Mouse (Mus musculus): ENCODE data around the gene Vmn2r110. TPM values are rescaled to one million over a fixed set of nuclear protein-coding genes. Genes with fewer than 3 reads are reported as not detected.

The Vmn2r110 gene
- 0.01 and 0.03 TPM in 2 replicates for polyA plus RNA-seq (2015; fragmentation: Nextera tagmentation; extraction: Ambion mirVana)

DNA sequence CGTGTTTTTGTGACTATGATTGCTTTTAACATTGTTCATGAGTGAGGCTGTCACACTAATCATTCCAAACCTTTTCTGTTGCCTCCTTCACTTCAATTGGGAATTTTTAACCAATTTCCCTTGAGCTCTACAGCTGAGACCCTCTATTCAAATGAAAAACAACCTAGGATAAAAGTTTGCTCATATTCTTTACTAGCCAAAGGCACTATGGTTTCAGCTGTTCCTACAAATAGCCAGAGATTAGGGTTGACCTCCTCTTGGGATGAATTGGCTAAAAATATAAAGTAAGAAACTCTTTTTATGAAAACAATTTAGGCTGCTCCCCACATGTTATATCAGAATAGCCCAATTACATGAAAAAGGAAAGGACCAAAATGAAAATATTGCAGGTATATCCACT lies at the start of gene Vmn2r110:
Gene Vmn2r110 (minus strand): TSS at position 101 of the 400 bp plus-strand sequence.
- no peak for ATAC-seq (replicated peaks; ENCODE audit: low FRiP score)
- no peak within 1 kb of the TSS for H3K4me2 ChIP-seq
- H3K36me3 ChIP-seq = no peaks in the 10 kb centered on the region
- no peak within 1 kb of the TSS for H3K27ac ChIP-seq
- no peaks in the 10 kb centered on the region for H3K27me3 ChIP-seq
- WGBS = 47% methylated on average over 1 of the region's 1 CpGs
- H3K4me3 ChIP-seq (replicated peaks) = no peak within 1 kb of the TSS
- H3K4me1 ChIP-seq = no peaks in the 10 kb centered on the region
- H3K9me3 ChIP-seq (replicated peaks) = no peaks in the 10 kb centered on the region
- no peak within 1 kb of the TSS for H3K9ac ChIP-seq

DNA sequence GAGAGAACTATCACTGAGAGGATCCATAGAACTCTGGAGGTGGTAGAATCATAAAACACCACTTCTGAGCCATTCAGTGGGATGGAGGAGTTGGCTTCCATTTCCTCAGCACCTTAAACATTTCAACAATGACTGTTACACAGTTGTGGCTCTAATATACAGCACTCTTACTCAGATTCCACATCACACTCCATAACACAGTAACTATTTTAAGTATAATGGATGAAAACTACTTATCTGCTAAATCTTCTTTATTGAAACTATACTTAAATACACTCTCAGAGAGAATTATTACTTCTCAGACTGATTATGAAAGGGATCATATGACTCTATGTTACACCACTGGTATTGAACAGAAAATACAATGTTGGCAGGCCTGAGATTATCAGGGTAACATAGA lies 28.6 kb upstream of the Vmn2r110 start, which contains the start of gene Fpr-rs3:
Gene Fpr-rs3 (minus strand): TSS at position 101 of the 400 bp plus-strand sequence.
- Histone ChIP-seq H3K27ac (no peak within 1 kb of the TSS), H3K27me3 (no peaks in the 10 kb centered on the region), H3K4me1 (no peaks in the 10 kb centered on the region), H3K9me3 (replicated peaks) (no peaks in the 10 kb centered on the region), H3K4me3 (replicated peaks) (no peak within 1 kb of the TSS), H3K36me3 (no peaks in the 10 kb centered on the region), H3K4me2 (no peak within 1 kb of the TSS), H3K9ac (no peak within 1 kb of the TSS)
- ATAC-seq (replicated peaks; ENCODE audit: low FRiP score) = no peak

DNA sequence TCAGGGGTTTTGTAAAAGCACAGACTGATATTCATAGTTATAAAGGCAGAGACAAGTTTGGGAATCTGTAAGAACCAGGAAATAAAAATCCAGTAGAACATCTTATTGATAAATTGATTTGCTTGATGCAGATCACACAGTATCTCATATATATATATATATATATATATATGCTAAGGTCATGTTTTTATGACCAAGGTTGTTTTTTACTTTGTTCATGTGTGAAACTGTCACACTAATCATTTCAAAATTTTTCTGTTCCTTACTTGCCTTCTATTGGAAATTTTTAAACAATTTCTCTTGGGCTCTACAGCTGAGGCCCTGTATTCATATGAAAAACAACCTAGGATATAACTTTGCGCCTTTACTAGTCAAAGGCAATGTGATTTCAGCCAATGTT lies 31.6 kb downstream of the Vmn2r110 start, which contains the start of gene Vmn2r109:
Gene Vmn2r109 (minus strand): TSS at position 101 of the 400 bp plus-strand sequence.
- 90% methylated on average over 1 of the region's 1 CpGs for WGBS
- Histone ChIP-seq H3K27ac (no peak within 1 kb of the TSS), H3K4me1 (no peaks in the 10 kb centered on the region), H3K9me3 (replicated peaks) (no peaks in the 10 kb centered on the region), H3K27me3 (no peaks in the 10 kb centered on the region), H3K4me2 (no peak within 1 kb of the TSS), H3K36me3 (no peaks in the 10 kb centered on the region), H3K9ac (no peak within 1 kb of the TSS), H3K4me3 (replicated peaks) (no peak within 1 kb of the TSS)
- ATAC-seq (replicated peaks; ENCODE audit: low FRiP score) = no peak

Other genes with a start within 250 kb of the Vmn2r110 start
- gene Vmn1r224, start 182.3 kb downstream of the Vmn2r110 start, polyA plus RNA-seq (2015; fragmentation: Nextera tagmentation; extraction: Ambion mirVana) = not detected in 2 replicates
- not detected in 2 replicates for gene Vmn2r108, start 115.1 kb downstream of the Vmn2r110 start, polyA plus RNA-seq (2015; fragmentation: Nextera tagmentation; extraction: Ambion mirVana)
- gene Vmn1r225, start 98.3 kb downstream of the Vmn2r110 start, polyA plus RNA-seq (2015; fragmentation: Nextera tagmentation; extraction: Ambion mirVana) = not detected in 2 replicates
- not detected in 2 replicates for gene Vmn2r109, start 31.7 kb downstream of the Vmn2r110 start, polyA plus RNA-seq (2015; fragmentation: Nextera tagmentation; extraction: Ambion mirVana)
- gene Fpr-rs3, start 28.5 kb upstream of the Vmn2r110 start, polyA plus RNA-seq (2015; fragmentation: Nextera tagmentation; extraction: Ambion mirVana) = not detected in 2 replicates
- not detected in 2 replicates for gene Vmn1r226, start 86.4 kb upstream of the Vmn2r110 start, polyA plus RNA-seq (2015; fragmentation: Nextera tagmentation; extraction: Ambion mirVana)
- not detected in 2 replicates for gene Vmn1r227, start 133.4 kb upstream of the Vmn2r110 start, polyA plus RNA-seq (2015; fragmentation: Nextera tagmentation; extraction: Ambion mirVana)
- not detected in 2 replicates for gene Vmn1r228, start 189.7 kb upstream of the Vmn2r110 start, polyA plus RNA-seq (2015; fragmentation: Nextera tagmentation; extraction: Ambion mirVana)
- gene Vmn1r229, start 215.1 kb upstream of the Vmn2r110 start, polyA plus RNA-seq (2015; fragmentation: Nextera tagmentation; extraction: Ambion mirVana) = not detected in 2 replicates
- not detected in 2 replicates for gene Vmn1r230, start 244.0 kb upstream of the Vmn2r110 start, polyA plus RNA-seq (2015; fragmentation: Nextera tagmentation; extraction: Ambion mirVana)

Data from kidney, embryonic 15.5 days (tissue).